Mouse (Mus musculus): Measurements from ENCODE around the gene Psmd3. TPM values are rescaled to one million over a fixed set of nuclear protein-coding genes. Genes with fewer than 3 reads are reported as not detected.
"Not testable (repeated sequence)": the region's sequence is repeated elsewhere in the genome, so short reads cannot be mapped to it uniquely, and the experiment has no call there.

Psmd3 gene
- 100 to 1,000 TPM; 101 to 106 TPM for total RNA-seq (2021)
- long read RNA-seq, experiment 1, transcript Psmd3-201 (12 exons, 2,148 nt): major isoform, 111 of 131 reads
- long read RNA-seq, experiment 1, partial matches to known transcripts: 14 of 131 reads
- long read RNA-seq, experiment 1, other reads (novel, unspliced or antisense): 6 of 131 reads
- long read RNA-seq, experiment 2, transcript Psmd3-201 (12 exons, 2,148 nt): major isoform, 127 of 146 reads
- long read RNA-seq, experiment 2, partial matches to known transcripts: 14 of 146 reads
- long read RNA-seq, experiment 2, other reads (novel, unspliced or antisense): 5 of 146 reads

DNA sequence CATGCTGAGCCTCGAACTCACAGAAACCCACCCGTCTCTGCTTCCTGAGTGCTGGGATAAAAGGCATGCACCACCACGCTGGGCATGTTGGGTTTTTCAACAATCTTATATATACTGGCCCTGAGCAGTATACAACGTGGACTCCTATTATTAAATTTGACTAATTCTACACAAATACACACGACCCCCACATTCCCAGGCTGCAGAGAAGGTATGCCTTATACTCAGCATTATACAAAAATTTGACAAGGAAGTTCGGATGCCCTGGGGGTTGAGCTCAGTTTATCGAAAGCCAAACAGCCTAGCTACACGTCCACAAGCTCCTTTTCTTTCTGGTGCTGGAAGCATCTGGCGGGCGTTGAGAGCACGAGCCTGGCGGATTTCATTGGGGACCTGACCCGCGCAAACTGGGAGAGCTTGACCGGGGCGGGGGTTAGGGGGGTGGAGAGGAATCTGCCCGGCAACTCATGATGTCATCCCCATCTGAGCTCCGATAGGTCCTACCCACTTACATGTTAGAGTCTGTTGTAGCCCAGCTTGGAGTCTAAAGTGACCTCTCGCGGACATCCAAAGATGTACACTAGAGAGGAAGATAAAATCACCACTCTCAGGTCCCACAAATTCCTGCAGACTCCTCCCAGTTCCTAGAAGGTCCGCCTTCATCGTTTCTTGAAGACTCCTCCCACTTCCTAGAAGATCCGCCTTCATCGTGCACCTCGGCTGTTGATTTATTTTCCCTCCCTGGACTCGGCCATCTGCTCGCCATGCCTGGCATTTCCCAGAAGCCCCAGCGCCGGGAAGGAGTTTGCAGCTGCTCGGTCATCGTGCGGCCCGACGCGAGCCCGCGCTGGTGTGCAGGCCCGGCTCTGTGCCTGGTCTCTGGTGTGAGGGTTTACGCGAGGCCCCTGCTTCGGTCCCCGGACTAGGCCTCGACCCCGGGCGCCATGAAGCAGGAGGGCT, at the start of gene Psmd3:
Gene Psmd3 (plus strand): TSS at position 769 of the 960 bp plus-strand sequence.
- Histone ChIP-seq H3K27ac (peak within 1 kb of the TSS; percentile 96), H3K4me3 (peak within 1 kb of the TSS; percentile 86)
- peak; percentile 29; the same call in 1 of the 2 replicates for TF ChIP-seq CTCF (IDR thresholded peaks at IDR 0.05)
- intact Hi-C loops (cut with DNase I): no loop called here
- peak; percentile 96 for DNase-seq

- TF ChIP-seq CTCF (IDR thresholded peaks at IDR 0.05): peak; percentile 34; the same call in 1 of the 2 replicates
- H3K27ac ChIP-seq; H3K4me3 ChIP-seq; intact Hi-C loops (cut with DNase I): not testable (repeated sequence)
- DNase-seq: peak; percentile 24
These were observed 46.9 kb upstream of the Psmd3 start for GRCm38 (mm10) chr11:98635312-98635970.

DNA sequence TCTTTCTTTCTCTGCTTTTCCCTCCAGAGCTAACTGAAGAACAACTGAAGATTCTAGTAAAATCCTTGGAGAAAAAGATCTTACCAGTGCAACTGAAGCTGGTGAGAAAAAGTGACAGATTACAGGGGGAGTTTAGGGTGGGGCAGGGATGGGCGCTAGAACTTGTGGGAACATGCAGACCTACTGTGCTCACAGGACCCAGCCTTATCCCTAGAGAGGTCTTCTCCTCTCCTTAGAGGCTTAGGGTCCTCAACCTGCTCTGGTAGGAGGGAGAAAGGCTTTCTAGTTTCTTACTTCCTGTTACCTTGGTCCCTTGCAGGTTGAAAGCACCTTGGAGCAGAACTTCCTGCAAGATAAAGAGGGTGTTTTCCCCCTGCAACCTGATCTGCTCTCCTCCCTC, 44.9 kb upstream of the Psmd3 start:
- no peak for TF ChIP-seq CTCF (IDR thresholded peaks at IDR 0.05)
- no peak overlapping the region for H3K4me3 ChIP-seq
- no peak for DNase-seq
- H3K27ac ChIP-seq: no peak overlapping the region
- intact Hi-C loops (cut with DNase I): loop anchor here (1.0 kb wide), 1 partner anchor 31 kb away; no protein-coding TSS in a partner anchor

- intact Hi-C loops (cut with DNase I): no loop called here
- no peak overlapping the region for H3K4me3 ChIP-seq
- no peak overlapping the region for H3K27ac ChIP-seq
- DNase-seq: no peak
- TF ChIP-seq CTCF (IDR thresholded peaks at IDR 0.05): no peak
These were observed 42.3 kb upstream of the Psmd3 start for GRCm38 (mm10) chr11:98640091-98640490.

GRCm38 (mm10) chr11:98644757-98645156, 37.6 kb upstream of the Psmd3 start:
- no peak for TF ChIP-seq CTCF (IDR thresholded peaks at IDR 0.05)
- H3K4me3 ChIP-seq: no peak overlapping the region
- no peak for DNase-seq
- intact Hi-C loops (cut with DNase I): no loop called here
- no peak overlapping the region for H3K27ac ChIP-seq

DNA sequence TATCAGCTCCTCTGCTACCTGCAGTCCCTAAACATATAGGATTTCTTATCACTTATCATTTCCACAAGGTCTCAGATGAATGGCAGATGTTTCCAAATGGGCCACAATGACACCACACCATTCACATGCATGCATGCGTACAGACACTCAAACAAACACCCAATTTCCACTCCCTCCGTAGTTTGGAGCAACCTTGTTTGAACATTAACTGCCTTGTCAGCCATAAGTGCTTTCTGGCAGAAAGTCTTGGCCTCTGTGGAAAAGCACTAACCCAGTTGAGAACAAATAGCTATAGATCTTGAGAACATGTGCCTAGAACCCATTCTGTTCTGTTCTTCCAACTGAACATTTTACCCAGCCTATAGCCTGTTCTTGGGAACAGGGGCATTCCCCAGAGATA, 36.4 kb upstream of the Psmd3 start:
- no peak for TF ChIP-seq CTCF (IDR thresholded peaks at IDR 0.05)
- Histone ChIP-seq H3K27ac (no peak overlapping the region), H3K4me3 (no peak overlapping the region)
- DNase-seq: no peak
- intact Hi-C loops (cut with DNase I): no loop called here

DNA sequence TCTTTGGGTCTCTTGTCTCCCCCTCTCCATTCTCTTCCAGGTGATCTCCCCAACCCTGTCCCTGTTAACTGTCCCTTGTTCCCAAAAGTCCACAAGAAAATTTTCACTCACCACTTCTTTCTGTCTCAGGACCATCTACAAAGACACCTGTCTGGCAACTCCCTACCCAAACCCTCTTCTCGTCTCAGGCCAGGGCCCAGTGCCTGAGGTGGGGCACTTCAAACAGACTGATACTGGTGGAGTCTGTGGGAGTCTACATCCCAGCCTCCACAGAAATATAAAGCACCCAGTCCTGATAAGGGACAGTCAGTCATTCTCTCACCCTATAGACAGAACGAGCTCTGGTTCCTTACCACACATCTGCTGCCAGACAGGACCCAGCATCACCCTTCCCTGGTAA, 35.9 kb upstream of the Psmd3 start, which contains the start of gene Gsdma2:
Gene Gsdma2 (plus strand): TSS at position 301 of the 400 bp plus-strand sequence.
- no peak for DNase-seq
- H3K4me3 ChIP-seq: no peak within 1 kb of the TSS
- no peak for TF ChIP-seq CTCF (IDR thresholded peaks at IDR 0.05)
- intact Hi-C loops (cut with DNase I): no loop called here
- no peak within 1 kb of the TSS for H3K27ac ChIP-seq

DNA sequence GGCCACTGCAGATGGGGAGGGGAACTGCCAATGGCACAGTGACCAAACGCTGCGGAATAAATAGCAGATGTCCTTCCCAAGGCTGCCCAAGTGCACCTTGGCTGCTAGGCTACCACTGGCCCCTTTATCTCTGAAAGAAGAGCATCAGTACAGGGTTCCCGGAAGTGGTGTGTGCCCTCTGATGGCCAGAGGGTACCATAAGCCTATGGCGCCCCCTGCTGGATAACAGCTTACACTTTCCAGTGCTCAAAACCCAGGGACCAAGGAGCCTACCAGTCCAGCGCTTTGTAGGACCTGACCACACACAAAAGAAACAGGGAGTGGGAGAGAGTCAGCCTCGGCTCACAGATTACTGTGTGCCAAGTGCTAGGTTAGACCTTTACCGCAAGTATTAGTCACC, 27.3 kb upstream of the Psmd3 start:
- H3K4me3 ChIP-seq; intact Hi-C loops (cut with DNase I); H3K27ac ChIP-seq: not testable (repeated sequence)
- peak; percentile 59 for DNase-seq
- TF ChIP-seq CTCF (IDR thresholded peaks at IDR 0.05): peak; percentile 51

- Histone ChIP-seq H3K27ac (no peak overlapping the region), H3K4me3 (no peak overlapping the region)
- intact Hi-C loops (cut with DNase I): no loop called here
- peak; percentile 80 for TF ChIP-seq CTCF (IDR thresholded peaks at IDR 0.05)
- DNase-seq: no peak
These were observed 21.8 kb upstream of the Psmd3 start for GRCm38 (mm10) chr11:98660517-98660916.

DNA sequence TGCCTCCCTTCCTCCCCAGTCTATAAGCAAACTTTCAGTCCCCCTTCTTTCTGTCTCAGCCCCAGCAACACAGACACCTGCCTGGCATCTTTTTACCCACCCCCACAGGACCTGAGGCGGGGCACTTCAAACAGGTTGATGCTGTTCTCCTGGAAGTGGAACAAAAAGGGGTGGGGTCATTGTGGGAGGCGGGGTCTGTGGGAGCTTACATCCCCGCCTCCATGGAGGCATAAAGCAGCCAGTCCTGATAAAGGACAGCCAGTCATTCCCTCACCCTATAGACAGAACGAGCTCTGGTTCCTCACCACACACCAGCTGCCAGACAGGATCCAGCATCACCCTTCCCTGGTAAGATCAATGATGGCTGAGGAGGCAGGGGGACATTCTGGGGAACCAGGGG, 18.3 kb upstream of the Psmd3 start, which contains the start of gene Gsdma:
Gene Gsdma (plus strand): TSS at position 261 of the 400 bp plus-strand sequence.
- Histone ChIP-seq H3K4me3 (no peak within 1 kb of the TSS), H3K27ac (no peak within 1 kb of the TSS)
- intact Hi-C loops (cut with DNase I): no loop called here
- no peak for DNase-seq
- TF ChIP-seq CTCF (IDR thresholded peaks at IDR 0.05): no peak

DNA sequence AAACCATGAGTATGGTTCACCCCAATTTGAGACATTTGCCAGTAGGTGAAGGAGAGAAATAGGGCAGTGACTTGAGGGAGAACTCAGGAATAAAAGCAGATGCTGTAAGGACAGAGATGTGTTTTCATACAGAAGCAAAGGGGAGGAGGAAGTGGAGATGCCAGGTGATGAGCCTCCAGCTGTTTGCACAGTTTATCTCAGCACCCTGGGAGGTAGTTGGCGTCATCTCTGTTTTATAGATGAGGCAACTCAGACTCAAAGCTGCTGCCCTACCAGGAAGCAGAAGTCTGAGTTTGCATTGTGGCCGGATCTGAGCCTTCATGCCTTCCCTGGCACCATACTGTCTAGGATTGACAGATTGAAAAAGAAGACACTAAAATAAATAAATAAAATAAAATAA, 13.4 kb upstream of the Psmd3 start:
- intact Hi-C loops (cut with DNase I): no loop called here
- Histone ChIP-seq H3K27ac (no peak overlapping the region), H3K4me3 (no peak overlapping the region)
- TF ChIP-seq CTCF (IDR thresholded peaks at IDR 0.05): no peak
- DNase-seq: no peak

DNA sequence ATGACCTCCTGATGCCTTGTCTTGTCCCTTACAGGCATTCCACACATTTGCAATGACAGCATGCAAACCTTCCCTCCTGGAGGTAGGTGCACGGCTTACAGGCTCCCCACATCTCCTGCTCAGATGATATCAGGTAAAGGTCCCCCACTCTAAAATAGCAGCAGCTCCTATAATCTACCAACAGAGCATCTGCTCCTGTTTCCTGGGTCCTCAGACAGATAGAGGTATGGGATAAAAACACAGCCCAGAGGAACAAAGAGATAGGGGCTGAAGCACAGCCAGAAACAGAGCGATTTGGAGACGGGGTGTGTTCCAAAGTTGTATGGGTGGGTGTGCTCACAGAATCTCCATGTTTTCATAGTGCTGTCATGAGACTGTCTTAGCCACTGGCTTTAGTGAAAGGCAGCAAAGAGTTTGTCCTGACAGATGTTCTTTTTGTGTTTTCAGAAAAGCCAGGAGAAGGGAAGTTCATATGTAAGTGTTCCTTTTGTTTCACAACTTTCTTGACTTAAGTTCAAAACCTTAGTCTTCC, 11.0 kb upstream of the Psmd3 start:
- Histone ChIP-seq H3K4me3 (no peak overlapping the region), H3K27ac (no peak overlapping the region)
- no peak for DNase-seq
- no peak for TF ChIP-seq CTCF (IDR thresholded peaks at IDR 0.05)
- intact Hi-C loops (cut with DNase I): no loop called here
